Mouse (Mus musculus): ENCODE results near the gene Lrrc75a.

DNA sequence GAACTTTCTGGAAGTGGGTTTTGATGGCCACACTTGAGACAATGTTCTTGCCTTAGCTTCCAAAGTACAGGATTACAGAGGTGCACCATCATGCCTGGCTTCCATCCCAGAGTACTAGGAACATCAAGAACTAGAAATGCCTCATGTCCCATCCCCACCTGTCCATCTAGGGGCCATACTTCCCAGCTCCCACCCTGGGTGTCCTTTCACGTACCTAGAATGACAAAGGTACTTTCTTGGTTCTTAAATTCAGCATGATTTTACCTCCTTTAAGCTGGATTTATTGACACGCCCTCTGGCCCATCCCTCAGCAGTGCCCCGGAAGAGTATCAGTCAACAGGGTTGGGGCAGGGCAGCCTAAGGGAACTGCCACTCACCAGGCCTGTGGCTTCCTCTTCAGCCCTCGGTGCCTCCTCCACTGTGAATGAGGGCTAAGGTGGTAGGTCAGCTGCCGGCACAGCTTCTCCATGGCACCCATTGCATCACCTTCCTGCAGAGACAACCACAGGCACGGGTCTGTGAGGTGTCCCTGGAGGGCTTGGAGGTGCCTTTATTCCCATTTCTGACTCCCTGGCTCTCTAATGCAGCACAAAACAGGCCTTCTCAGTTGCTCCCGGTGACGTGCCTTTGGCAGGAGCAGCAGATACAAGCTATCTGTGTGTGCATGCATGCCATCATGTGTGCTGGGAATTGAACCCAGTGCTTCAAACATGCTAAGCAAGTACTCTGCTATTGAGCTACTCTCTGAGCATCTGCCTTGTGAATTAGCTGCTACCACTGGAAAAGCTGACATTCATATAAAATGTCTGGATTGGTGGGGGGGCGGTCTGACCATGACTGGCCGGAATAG lies 39.3 kb downstream of the Lrrc75a start:
- TF ChIP-seq POLR2A (IDR thresholded peaks at IDR 0.05; ENCODE audit: insufficient read depth, low read length): no peak
- no peak for TF ChIP-seq CTCF (IDR thresholded peaks at IDR 0.05; ENCODE audit: low read depth, low read length)
- no peak for TF ChIP-seq EP300 (IDR thresholded peaks at IDR 0.05; ENCODE audit: insufficient read depth, low read depth, low read length)

Measured in ES-Bruce4 (cell line).